Mouse (Mus musculus): Measurements from ENCODE around the gene Rgl2. TPM values are rescaled to one million over a fixed set of nuclear protein-coding genes. Genes with fewer than 3 reads are reported as not detected.

Rgl2 gene
- 10 to 100 TPM; 19.9 to 40.0 TPM for polyA plus RNA-seq (2012; fragmentation: generic; extraction: Trizol)

GRCm38 (mm10) chr17:33929371-33930279, at the start of gene Rgl2:
Rgl2 (plus strand) TSS chr17:33929543.

GRCm38 (mm10) chr17:33890533-33891059, 38.7 kb upstream of the Rgl2 start, which contains the start of gene Kifc1:
Kifc1 (minus strand) TSS chr17:33890661.

GRCm38 (mm10) chr17:33904835-33905234, 24.5 kb upstream of the Rgl2 start, which contains the start of gene Platr17:
Platr17 (plus strand) TSS chr17:33905135.

GRCm38 (mm10) chr17:33909077-33909868, 20.1 kb upstream of the Rgl2 start, which contains the start of gene Daxx:
Daxx (plus strand) TSS chr17:33909414.

GRCm38 (mm10) chr17:33915671-33916250, 13.6 kb upstream of the Rgl2 start, which contains the start of the genes Tapbp and Zbtb22:
Tapbp (plus strand) TSS chr17:33915899.
Zbtb22 (plus strand) TSS chr17:33915904.

GRCm38 (mm10) chr17:33940206-33940805, 11.0 kb downstream of the Rgl2 start, which contains the start of the genes Pfdn6 and Wdr46:
Pfdn6 (minus strand) TSS chr17:33940343.
Wdr46 (plus strand) TSS chr17:33940660.

GRCm38 (mm10) chr17:33951021-33951946, 21.9 kb downstream of the Rgl2 start, which contains the start of gene B3galt4:
B3galt4 (minus strand) TSS chr17:33951488.

GRCm38 (mm10) chr17:33955555-33956214, 26.3 kb downstream of the Rgl2 start, which contains the start of the genes Vps52 and Rps18:
Vps52 (plus strand) TSS chr17:33955812.
Rps18 (minus strand) TSS chr17:33956001.

Other genes starting within 250 kb of the Rgl2 start
- gene Hnrnpm, start 242.7 kb upstream of the Rgl2 start, polyA plus RNA-seq (2012; fragmentation: generic; extraction: Trizol) = 100 to 1,000 TPM in 1 of 2 experiments, 10 to 100 TPM in 1; 27.5 to 115 TPM
- 10 to 100 TPM; 40.8 to 81.8 TPM for gene March2, start 210.9 kb upstream of the Rgl2 start, polyA plus RNA-seq (2012; fragmentation: generic; extraction: Trizol)
- gene Rab11b, start 169.0 kb upstream of the Rgl2 start, polyA plus RNA-seq (2012; fragmentation: generic; extraction: Trizol) = 100 to 1,000 TPM in 1 of 2 experiments, 10 to 100 TPM in 1; 96.4 to 219 TPM
- gene Angptl4, start 147.7 kb upstream of the Rgl2 start, polyA plus RNA-seq (2012; fragmentation: generic; extraction: Trizol) = 100 to 1,000 TPM in 1 of 2 experiments, 10 to 100 TPM in 1; 32.8 to 266 TPM
- gene Kank3, start 119.0 kb upstream of the Rgl2 start, polyA plus RNA-seq (2012; fragmentation: generic; extraction: Trizol) = 1 to 10 TPM; 1.0 to 4.9 TPM
- over 10,000 TPM; 10,760 to 16,218 TPM for gene Rps28, start 105.0 kb upstream of the Rgl2 start, polyA plus RNA-seq (2012; fragmentation: generic; extraction: Trizol)
- 100 to 1,000 TPM; 479 to 931 TPM for gene Ndufa7, start 105.0 kb upstream of the Rgl2 start, polyA plus RNA-seq (2012; fragmentation: generic; extraction: Trizol)
- 100 to 1,000 TPM in 1 of 2 experiments, 10 to 100 TPM in 1; 81.6 to 103 TPM for gene Cd320, start 86.5 kb upstream of the Rgl2 start, polyA plus RNA-seq (2012; fragmentation: generic; extraction: Trizol)
- not detected for gene Gm7029, start 55.7 kb upstream of the Rgl2 start, polyA plus RNA-seq (2012; fragmentation: generic; extraction: Trizol)
- 10 to 100 TPM; 39.2 to 77.3 TPM for gene Kifc1, start 38.9 kb upstream of the Rgl2 start, polyA plus RNA-seq (2012; fragmentation: generic; extraction: Trizol)
- under 1 TPM in 1 of 2 experiments, not detected in 1; 0.06 TPM for gene Platr17, start 24.4 kb upstream of the Rgl2 start, polyA plus RNA-seq (2012; fragmentation: generic; extraction: Trizol)
- 10 to 100 TPM; 13.4 to 31.0 TPM for gene Daxx, start 20.1 kb upstream of the Rgl2 start, polyA plus RNA-seq (2012; fragmentation: generic; extraction: Trizol)
- gene Tapbp, start 13.6 kb upstream of the Rgl2 start, polyA plus RNA-seq (2012; fragmentation: generic; extraction: Trizol) = 100 to 1,000 TPM in 1 of 2 experiments, 10 to 100 TPM in 1; 39.2 to 255 TPM
- gene Zbtb22, start 13.6 kb upstream of the Rgl2 start, polyA plus RNA-seq (2012; fragmentation: generic; extraction: Trizol) = 10 to 100 TPM; 20.9 to 42.1 TPM
- 100 to 1,000 TPM; 122 to 253 TPM for gene Pfdn6, start 10.8 kb downstream of the Rgl2 start, polyA plus RNA-seq (2012; fragmentation: generic; extraction: Trizol)
- 10 to 100 TPM; 25.4 to 28.0 TPM for gene Wdr46, start 11.1 kb downstream of the Rgl2 start, polyA plus RNA-seq (2012; fragmentation: generic; extraction: Trizol)
- 1 to 10 TPM in 1 of 2 experiments, under 1 TPM in 1; 0.66 to 1.2 TPM for gene B3galt4, start 21.9 kb downstream of the Rgl2 start, polyA plus RNA-seq (2012; fragmentation: generic; extraction: Trizol)
- 10 to 100 TPM; 20.0 to 36.5 TPM for gene Vps52, start 26.3 kb downstream of the Rgl2 start, polyA plus RNA-seq (2012; fragmentation: generic; extraction: Trizol)
- 100 to 1,000 TPM; 437 to 511 TPM for gene Rps18, start 26.5 kb downstream of the Rgl2 start, polyA plus RNA-seq (2012; fragmentation: generic; extraction: Trizol)
- gene H2-K1, start 70.8 kb downstream of the Rgl2 start, polyA plus RNA-seq (2012; fragmentation: generic; extraction: Trizol) = 10 to 100 TPM in 1 of 2 experiments, 1 to 10 TPM in 1; 4.9 to 16.7 TPM
- 10 to 100 TPM; 21.3 to 55.6 TPM for gene Ring1, start 95.1 kb downstream of the Rgl2 start, polyA plus RNA-seq (2012; fragmentation: generic; extraction: Trizol)
- gene H2-Ke6, start 98.5 kb downstream of the Rgl2 start, polyA plus RNA-seq (2012; fragmentation: generic; extraction: Trizol) = 10 to 100 TPM; 28.3 to 67.1 TPM
- gene Slc39a7, start 102.1 kb downstream of the Rgl2 start, polyA plus RNA-seq (2012; fragmentation: generic; extraction: Trizol) = 100 to 1,000 TPM; 129 to 161 TPM
- gene Rxrb, start 102.3 kb downstream of the Rgl2 start, polyA plus RNA-seq (2012; fragmentation: generic; extraction: Trizol) = 10 to 100 TPM; 41.4 to 60.6 TPM
- 1 to 10 TPM in 1 of 2 experiments, under 1 TPM in 1; 0.06 to 3.6 TPM for gene Col11a2, start 109.9 kb downstream of the Rgl2 start, polyA plus RNA-seq (2012; fragmentation: generic; extraction: Trizol)
- not detected for gene H2-Oa, start 162.8 kb downstream of the Rgl2 start, polyA plus RNA-seq (2012; fragmentation: generic; extraction: Trizol)
- gene H2-DMa, start 190.0 kb downstream of the Rgl2 start, polyA plus RNA-seq (2012; fragmentation: generic; extraction: Trizol) = 10 to 100 TPM in 1 of 2 experiments, 1 to 10 TPM in 1; 5.1 to 26.0 TPM
- 100 to 1,000 TPM in 1 of 2 experiments, 10 to 100 TPM in 1; 56.1 to 145 TPM for gene Brd2, start 193.1 kb downstream of the Rgl2 start, polyA plus RNA-seq (2012; fragmentation: generic; extraction: Trizol)
- under 1 TPM; 0.04 to 0.47 TPM for gene H2-DMb2, start 213.8 kb downstream of the Rgl2 start, polyA plus RNA-seq (2012; fragmentation: generic; extraction: Trizol)
- gene H2-DMb1, start 223.5 kb downstream of the Rgl2 start, polyA plus RNA-seq (2012; fragmentation: generic; extraction: Trizol) = under 1 TPM; 0.12 to 0.91 TPM

Data from C3H10T1/2 (cell line).